Mouse (Mus musculus) fat pad, adult 2 months (tissue): ENCODE data around the gene Ptpn1.
A peak's percentile ranks its signal among the peaks of the same experiment; 100 is the strongest.

Experiments used
- DNase-seq: peaks from one replicate; pipeline ENCODE4 v3.0.0-alpha.2; 2011; ENCODE audit warnings: low read depth, low spot score; ENCODE audit errors: extremely low read depth

Ptpn1 gene

DNA sequence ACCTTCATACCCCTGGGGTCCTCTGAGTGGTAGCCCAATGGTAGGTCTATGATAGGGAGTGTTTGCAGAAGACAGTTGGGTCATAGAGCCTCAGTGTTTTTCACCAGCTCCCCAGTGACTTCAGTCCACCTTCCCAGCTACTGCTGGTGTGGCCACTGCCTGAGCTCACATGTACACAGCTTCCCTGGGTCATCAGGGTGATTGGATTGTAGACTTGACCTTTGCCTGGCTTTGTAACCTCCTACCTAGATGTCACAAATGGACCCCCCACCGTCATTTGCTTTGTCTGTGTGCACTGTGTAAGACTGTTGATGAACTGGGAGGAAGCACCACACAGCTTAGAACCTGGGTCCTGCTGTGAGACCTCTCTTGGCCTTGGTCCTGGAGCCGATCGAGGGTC lies 12.3 kb downstream of the Ptpn1 start:
- DNase-seq: no peak

DNA sequence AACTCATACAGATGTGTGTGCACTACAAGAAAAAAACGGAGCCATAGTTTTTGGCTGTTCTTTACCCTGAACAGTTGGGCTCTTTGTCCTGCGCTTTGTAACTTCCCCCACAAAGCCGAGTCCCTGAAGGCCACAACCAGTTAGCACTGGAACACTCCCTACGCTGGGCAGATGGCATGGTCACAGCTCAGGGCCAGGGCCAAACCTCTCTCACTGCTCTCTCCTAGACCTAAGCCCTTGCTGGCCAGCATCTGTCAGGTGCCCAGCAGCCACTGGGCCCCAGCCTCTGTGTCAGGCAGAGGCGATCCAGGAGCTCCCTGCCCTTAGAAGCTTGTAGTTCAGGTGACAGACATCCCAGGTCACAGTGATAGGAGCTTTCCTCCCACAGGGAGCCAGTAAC lies 13.6 kb downstream of the Ptpn1 start:
- DNase-seq: no peak

DNA sequence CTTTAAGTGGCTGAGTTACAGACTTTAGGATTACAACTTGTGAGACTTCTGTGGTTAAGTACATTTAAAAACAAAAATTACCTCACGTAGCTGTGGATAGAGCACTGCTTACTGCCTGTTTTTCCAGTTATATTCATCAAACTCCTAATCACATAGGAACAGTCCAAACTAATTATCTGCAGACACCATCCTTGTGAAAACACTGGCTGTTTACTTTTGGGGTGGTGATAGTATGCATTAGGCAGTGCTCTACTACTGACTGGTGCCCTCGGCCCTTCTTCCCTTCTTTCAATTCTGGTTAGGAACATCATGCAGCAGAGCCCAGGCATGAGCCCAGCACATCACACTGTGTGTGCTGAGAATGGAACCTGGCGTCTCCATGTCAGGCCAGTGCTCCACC lies 15.4 kb downstream of the Ptpn1 start:
- DNase-seq: no peak

DNA sequence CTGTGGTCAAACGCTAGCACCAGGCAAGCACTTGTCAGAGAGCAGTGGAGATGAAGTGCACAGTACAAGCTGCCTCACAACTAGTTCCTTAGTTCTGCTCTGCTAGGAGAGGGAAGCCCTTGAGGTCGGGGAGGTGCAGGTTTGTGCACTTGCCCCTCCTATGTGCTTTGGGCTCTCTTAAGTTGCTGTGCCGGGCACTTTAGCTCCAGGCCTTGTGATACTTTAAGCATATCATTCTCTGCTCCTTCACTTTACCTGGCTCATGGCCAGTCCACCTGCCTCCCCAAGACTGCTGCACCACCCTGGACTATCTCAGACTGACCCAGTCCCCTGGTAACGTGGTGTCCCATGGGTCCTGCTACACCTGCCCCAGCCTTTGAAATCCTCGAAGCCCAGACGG lies 16.2 kb downstream of the Ptpn1 start:
- no peak for DNase-seq

DNA sequence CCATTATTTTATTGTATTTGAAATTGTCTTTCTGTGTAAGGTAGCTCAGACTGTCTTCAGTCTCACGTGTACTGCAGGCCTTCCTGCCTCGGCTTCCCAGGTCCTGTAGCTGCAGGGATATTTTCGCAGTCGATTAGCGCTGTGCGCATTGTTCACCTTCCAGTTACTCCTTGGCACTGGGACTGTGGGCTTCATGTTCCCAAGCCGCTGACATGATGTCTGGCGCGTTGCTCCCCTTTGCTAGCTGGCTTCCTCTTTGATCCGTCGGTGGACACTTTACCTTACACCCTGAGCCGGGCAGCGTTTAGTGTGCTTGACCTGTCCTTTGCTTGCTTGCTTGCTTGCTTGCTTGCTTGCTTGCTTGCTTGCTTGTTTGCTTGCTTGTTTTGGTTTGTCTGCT lies 16.7 kb downstream of the Ptpn1 start:
- no peak for DNase-seq

DNA sequence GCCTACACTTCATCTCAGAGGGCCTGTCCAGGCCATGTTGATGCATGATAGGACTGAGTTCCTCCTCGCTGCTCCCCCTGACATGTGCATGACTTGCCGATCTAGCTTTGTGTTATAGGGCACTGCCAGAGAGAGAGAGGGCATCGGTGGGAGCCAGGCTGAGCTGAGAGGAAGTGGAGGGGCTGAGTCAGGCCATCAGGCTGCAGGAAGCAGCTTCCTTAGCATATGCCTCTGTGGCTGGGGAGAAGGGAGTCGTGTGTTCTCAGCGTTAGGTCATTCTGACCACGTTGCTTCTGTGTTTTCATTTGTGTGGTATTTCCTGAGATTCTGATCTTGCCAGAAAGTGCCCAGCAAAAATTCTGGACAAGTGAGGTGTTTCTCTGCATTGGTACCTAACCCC lies 17.4 kb downstream of the Ptpn1 start:
- DNase-seq: no peak

DNA sequence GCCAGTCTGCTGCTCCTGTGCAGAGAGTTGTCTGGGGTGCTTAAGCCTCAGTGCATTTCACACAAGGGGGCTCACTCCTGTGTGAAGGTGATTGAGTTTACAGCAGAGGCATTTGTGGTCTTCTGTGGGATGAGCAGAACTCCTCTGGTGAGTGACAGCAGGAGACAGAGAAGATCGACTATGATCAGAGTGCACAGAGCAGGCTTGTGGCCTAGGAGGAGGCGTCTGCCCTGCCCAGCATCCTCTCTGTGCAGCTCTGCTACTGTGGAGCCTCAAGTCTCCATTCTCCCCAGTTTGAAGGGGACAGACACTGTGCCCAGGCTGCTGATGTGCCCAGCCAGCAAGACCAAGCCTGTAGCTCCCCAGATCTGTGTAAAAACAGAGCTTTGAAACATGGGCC lies 18.0 kb downstream of the Ptpn1 start:
- DNase-seq: no peak

DNA sequence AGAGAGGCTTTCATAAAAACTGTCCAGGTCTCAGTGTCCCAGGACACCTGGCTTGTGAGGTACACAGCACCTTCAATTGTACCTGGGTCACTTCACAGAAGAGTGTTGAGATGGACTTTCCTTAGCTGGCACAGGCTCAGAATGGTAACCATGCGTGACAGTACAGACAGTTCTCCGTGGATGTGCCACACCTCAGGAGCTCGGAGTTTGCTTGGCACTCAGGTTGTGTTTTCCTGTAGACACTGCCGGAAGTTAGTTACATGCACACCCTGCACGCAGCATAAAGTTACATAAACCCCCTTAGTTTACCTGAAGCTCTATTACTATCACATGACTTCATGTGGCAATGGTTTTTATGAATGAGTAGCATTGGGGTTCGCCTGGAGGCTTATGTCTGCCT lies 18.8 kb downstream of the Ptpn1 start:
- DNase-seq: no peak

DNA sequence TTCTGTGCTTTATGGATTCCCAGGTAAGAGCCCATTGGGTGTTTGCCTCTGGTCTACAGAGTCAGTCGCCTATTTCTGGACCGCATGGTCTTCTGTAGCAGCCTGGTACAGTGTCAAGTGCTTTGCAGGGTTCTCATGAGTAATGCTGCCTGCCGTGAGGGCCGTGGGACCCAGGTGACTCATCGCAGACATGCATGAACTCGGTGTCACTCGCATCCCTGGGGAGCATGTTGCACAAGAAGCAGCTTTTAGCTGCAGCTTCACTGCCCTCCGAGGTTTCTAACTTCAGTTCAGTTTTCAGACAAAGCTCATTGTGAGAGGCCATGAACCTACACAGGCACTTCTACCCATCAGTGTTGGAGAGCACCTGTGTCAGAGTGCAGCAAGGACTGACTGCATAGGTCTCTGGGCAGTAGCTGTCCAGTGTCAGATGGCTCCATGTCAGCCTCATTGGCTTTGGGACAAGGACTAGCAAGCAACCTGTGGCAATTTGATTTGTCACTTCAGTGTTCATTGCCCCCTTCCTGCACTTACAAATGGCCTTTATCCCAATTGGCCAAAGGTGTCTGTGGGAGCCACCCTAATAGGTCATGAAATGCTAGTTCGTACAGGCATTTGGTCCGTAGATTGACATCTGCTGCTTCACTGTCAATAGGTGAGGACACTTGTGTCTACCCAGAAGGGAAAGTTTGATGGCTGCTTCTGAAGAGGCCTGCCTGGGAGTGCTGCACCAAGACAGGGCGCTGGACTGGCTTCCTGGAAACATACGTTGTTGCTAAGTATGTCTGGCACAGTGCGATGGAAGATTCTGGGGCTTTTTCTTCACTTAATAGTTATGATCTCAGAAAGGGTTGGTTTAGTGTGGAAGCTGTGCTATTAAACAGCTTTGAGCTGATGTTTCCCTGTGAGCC lies 19.7 kb downstream of the Ptpn1 start:
- DNase-seq: peak; percentile 21

DNA sequence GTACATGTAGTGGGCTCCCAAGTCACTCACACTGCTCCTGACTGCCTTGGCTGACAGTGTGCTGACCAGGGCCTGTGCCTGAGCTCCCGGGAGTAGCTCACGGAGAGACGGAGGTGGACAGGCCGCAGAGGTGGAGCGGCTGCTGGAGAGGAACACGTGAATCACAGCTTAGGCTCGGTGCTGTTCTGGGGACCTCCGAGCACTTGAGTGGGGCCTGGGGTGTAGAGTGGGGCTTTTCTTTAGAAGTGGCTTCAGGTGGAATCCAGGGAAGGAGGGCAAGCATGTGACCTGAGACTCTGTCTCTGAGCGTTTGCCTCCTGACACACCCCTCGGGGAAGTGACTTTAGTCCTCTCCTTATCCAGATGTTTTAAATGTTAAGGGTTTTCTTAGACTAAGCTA lies 22.0 kb downstream of the Ptpn1 start:
- no peak for DNase-seq

DNA sequence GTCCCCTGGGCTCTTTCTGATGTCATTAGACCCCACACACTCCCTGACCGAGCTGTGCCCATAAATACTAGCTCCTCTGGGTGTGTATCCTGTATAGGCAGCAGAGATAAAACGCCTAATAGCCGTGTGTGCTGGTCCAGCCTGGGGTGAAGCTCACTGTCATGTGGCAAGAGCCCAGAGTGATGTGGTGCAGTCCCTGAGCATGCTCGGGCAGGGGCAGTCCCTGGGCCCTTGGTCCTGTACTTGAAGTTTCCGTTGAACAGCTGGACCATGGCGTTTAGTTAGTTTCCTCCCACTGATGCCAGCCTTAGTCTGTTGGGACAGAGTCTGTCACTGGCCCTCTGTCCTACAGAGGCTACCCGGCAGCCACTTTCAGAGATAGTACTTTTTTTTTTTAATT lies 23.1 kb downstream of the Ptpn1 start:
- DNase-seq: no peak

DNA sequence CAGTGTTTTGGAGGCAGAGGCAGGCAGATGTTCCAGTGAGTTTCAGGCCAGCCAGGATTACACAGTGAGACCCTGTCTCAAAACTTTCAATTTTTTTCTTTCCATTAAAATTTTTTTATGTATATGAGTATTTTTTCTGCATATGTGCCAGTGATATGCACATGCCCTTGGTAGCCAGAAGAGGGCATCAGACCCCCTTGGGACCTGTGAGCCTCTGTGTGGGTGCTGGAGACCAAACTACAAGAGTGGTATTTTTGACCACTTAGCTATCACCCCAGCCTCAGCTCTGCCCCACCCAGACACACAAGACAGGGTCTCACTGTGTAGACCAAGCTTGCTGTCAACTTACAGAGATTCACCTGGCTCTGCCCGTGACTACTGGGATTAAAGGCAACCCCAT lies 25.7 kb downstream of the Ptpn1 start:
- DNase-seq: no peak

DNA sequence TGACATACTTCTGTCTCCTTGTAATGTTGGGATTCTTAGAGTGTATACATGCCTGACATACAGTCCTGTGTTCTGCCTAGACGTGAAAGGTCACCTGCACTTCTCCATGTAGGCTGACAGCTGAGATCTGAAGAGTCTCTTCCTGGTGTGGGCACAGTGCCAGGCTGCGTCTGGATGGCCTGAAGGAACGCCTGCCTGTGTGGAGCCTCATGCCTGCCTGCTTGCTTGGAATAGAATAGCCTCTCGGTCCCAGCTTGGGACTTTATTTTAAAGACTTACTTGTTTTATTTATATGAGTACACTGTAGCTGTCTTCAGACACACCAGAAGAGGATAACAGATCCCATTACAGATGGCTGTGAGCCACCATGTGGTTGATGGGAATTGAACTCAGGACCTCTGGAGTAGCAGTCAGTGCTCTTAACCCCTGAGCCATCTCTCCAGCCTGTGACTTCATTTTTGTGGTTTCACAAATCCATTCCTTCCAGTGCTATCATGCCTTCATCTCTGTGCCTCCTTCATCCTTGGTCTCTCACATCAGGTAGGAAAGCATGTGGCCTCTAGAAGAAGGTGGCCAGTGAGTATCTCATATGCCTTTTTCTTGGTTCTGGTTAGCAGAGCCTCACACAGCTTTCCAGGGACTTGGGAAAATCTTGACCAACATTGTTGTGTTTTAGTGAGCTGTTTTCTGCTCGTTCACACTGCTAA lies 26.4 kb downstream of the Ptpn1 start:
- DNase-seq: no peak

DNA sequence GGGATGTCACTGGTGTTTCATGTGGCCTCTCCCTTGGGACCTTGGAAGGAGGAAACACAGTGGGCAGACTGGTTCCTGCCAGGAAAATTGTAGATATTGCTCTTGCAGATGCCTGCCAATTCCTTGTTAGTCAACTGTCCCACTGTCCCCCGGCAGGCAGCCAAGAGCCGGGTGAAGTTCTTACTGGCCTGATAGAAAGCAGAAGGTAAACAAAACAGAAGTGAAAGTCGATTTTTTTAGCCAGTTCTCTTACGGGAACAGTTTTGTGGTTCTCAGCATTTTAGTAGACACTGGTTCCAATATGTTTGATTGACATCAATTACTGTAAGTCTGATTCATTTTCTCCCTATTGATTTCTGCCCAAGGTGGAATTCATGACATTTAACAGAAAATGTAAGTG lies 27.0 kb downstream of the Ptpn1 start:
- no peak for DNase-seq

DNA sequence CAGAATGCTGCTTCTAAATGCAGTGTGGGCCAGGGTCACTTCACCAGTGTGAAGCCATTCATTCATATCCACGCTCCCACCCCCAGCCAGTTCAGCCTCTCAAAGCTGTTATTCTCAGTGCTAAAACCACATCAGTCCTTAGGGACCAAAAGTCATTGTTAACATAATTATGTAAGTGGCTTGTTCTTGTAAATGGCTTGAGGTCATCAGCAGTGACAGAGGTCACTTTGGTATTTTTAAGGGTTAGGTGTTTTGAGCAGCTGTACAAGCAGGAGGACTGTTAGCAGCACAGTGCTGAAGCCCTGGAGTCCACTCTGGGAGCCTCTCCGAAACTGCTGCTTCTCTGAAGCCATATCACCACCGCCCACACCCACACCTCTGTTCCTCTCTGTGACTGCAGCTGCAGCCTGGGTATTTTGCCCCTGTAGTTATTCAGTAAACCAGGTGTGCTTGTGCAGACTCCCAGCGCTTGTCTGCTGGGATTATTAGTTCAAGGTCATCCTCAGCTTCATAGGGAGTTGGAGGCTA lies 27.6 kb downstream of the Ptpn1 start:
- no peak for DNase-seq

DNA sequence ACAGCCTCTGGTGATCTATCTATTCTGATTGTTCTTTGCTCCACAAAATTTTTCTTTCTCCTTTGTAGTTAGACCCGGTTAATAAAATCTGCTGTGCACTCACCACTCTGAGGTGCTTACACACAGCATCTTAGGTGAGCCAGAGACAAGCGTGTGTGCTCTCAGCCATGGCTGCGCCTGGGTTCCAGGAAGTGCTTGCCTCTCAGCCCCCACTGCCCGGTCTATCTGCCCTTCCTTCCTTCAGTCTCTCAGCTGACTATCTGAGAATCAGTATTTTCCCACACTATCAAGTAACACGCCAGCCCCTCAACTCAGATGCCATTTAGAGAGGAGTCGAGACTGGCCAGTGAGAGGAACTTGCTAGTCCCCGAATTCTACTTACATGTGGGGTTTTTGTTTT lies 28.1 kb downstream of the Ptpn1 start:
- no peak for DNase-seq

DNA sequence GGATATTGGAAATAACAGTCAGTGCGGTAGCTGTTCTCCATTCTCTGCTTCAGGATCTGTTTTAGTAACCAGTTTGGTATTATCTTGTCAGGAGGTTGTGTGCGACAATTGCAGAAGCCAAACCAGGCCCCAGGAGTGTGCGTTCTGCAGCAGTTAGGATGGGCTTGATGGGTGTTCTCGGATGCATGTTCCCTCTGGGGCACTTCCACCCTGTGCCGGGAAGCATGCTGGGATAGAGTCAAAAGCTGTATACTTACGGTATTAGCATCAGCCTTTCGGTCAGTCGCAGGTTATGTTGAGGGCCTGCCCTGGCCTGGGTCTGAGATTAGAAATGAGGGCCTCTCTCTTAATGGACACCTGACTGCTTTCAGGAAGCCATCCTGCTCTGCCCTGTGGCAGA lies 28.7 kb downstream of the Ptpn1 start:
- DNase-seq: no peak

DNA sequence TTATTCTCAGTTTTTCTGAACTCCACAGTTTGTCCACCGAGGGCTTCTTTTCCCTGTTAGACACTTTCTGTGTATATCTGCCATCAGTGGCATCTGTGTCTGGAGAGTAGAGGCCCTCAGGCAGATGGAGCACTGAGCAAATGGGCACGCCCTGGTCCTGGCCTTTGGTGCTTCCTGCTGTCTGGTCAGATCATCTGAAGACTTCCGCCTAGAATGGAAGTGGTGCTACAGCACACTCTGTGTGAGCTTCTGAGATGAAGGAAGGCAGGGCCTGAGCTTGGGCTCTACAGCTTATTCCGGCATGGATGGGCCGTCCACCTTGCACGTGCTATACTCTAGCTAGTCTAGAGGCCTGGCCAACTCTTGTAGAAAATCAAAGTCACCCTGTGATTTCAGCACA lies 30.5 kb downstream of the Ptpn1 start:
- DNase-seq: no peak

DNA sequence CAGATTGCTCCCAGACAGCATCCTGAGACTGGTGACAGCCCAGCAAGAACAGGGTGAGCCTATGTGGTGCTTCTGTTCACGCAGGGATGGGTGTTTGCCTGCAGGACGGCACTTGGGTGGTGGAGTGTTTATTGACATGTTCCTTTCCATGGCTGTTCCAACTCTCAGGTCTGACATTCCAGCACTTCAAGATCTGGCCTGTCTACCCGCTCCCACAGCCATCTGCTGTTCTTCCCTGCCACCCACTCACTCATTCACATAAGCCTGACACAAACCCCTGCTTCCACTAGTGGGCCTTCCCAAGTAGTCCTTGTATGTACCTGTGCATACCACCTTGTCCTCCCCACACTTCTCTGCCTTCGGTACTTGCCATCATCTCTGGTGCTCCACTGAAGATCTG lies 31.3 kb downstream of the Ptpn1 start:
- DNase-seq: peak; percentile 39

DNA sequence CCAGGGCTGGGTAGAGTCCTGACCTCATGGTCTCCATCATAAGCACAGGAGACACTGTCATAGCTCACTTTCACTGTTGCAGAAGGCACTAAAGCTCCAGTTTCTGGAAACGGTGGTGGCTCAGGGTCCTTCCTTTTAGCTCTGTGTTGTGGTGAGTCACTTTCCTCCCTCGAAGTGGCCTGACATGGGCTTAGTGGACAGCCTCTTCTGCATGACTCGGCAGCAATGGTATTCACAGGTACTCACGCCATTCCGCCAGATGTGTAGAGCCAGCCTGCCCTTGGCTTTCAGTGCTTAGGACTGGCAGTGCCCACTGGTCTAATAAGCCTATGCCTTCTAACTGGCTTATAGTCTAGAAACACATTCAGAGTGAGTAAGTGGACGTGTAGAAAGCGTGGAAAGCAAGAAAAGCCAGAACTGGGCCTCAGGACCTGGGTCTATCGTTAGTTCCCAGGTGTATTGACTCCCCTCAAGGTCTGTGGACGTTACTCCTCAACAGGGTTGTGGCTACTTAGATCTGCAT lies 32.0 kb downstream of the Ptpn1 start:
- DNase-seq: no peak

DNA sequence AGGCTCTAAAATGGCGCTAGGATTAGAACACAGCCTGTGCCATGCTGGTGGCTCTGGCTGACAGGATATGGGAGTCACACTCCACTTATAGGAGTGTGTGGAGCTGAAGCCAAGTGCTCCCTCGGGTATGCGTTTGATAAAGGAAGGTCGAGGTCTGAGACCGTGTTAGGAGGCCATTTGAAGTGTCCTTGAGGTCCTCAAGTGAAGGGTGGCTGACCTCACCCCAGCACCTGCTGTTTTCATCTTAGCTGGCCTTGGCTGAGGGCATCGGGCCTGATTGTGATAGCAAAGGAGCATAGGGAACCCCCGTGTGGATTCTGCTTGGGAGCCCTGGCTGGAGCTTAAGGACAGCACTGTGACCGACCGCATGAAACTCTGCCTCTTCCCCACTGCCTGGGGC lies 32.5 kb downstream of the Ptpn1 start:
- no peak for DNase-seq

DNA sequence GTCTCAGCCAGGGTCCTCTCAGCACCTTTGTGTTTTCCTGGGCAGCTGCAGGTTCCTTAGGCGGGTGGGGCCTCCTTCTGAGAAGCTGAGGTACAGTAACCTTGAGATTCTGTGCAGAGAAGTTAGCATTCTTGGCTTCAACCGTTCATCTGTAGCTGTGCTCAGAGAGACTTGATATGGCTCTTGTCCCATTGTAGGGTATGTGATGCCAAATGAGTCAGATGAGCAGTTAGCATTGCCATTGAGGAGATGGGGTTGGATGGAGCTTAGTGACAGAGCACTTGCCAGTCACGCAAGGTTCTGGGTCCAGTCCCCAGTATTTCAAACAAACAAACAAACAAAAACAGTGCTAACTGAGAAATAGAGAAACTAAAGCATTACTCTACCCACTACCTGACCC lies 34.1 kb downstream of the Ptpn1 start:
- no peak for DNase-seq
